ENCODE assay signal across 8 mouse cellular contexts in the genomic region with DNA sequence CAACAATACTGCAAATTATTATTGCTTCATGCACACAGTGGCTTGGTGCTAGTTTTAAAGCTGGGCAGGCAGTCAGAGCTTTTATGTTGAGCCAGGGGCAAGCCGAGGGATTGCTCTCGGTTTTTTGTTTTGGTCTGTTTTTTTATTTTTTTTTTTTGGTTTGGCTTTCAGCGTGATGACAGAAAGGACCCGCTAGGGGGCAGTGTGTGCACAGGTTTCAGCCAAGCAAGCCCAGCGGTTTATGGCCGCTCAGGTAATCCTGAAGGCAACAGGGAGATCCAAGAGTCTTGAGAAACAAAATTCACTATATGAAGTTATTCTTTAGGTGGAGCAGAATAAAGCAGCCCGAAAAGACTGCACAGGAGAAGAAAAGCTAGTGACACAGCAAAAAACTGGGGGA.
A peak's percentile ranks its signal among the peaks of the same experiment; 100 is the strongest.
DNase-seq lines count a peak whose midpoint lies in the region; ATAC-seq lines count a peak whose summit lies in the region.

No protein-coding gene starts in this region.

- DNase-seq in heart, adult 11 months, result peak; percentile 88
- DNase-seq in heart, embryonic 10.5 days (ENCODE audit: low spot score), result no peak
- DNase-seq in cerebellum, adult 9-11 months, result peak; percentile 29
- peak; percentile 8 to 28 for DNase-seq in gastrocnemius, adult 8-10 months (ENCODE audit: low spot score in 2 of 2)
- peak; percentile 82 for DNase-seq in hindlimb bud, embryonic 11.5 days (ENCODE audit: extremely low spot score, low read depth, low spot score)
- peak; percentile 40 to 57 for DNase-seq in left cerebral cortex, postnatal 36 days (ENCODE audit: low spot score in 2 of 2)
- DNase-seq in midbrain, embryonic 11.5 days (ENCODE audit: low spot score, missing footprints), result peak; percentile 94

- no peaks in the 10 kb centered on the region for H3K9me3 ChIP-seq in heart, embryonic 10.5 days
- H3K9me3 ChIP-seq in midbrain, embryonic 11.5 days (ENCODE audit: control insufficient read depth, low read length), result no peaks in the 10 kb centered on the region
- H3K9me3 ChIP-seq in stomach, embryonic 14.5 days (ENCODE audit: control insufficient read depth, low read depth, low read length), result no peaks in the 10 kb centered on the region

- peak overlapping the region; percentile 16; the same call in 1 of the 2 replicates for H3K4me2 ChIP-seq in midbrain, embryonic 11.5 days
- H3K4me2 ChIP-seq in stomach, embryonic 14.5 days (replicated peaks; ENCODE audit: low read depth, low read length), result peak overlapping the region; percentile 21; the same call in 1 of the 2 replicates

- no peak overlapping the region for H3K9ac ChIP-seq in midbrain, embryonic 11.5 days (ENCODE audit: low read length)
- no peak overlapping the region for H3K9ac ChIP-seq in stomach, embryonic 14.5 days (replicated peaks; ENCODE audit: low read depth, low read length)

- intact Hi-C loops in left cerebral cortex, postnatal 36 days (cut with DNase I), result loop anchor here (1.0 to 5.0 kb wide), 5 partner anchors 80 to 1320 kb away; no protein-coding TSS in a partner anchor

- H3K4me1 ChIP-seq in heart, embryonic 10.5 days, result peaks cover 19% of the 10 kb centered on the region; the same call in 1 of the 2 replicates
- no peaks in the 10 kb centered on the region for H3K4me1 ChIP-seq in midbrain, embryonic 11.5 days (ENCODE audit: control insufficient read depth, insufficient read depth, low read length)
- H3K4me1 ChIP-seq in stomach, embryonic 14.5 days (ENCODE audit: control insufficient read depth, insufficient read depth, low read length), result peaks cover 18% of the 10 kb centered on the region

- WGBS in heart, embryonic 10.5 days, result 2% methylated on average over 7 of the region's 7 CpGs
- WGBS in midbrain, embryonic 11.5 days, result 5% methylated on average over 7 of the region's 7 CpGs
- 4% methylated on average over 7 of the region's 7 CpGs for WGBS in stomach, embryonic 14.5 days

- peaks cover 6% of the 10 kb centered on the region for H3K27me3 ChIP-seq in heart, embryonic 10.5 days (ENCODE audit: insufficient read depth, poor library complexity, severe bottlenecking)
- H3K27me3 ChIP-seq in midbrain, embryonic 11.5 days (ENCODE audit: control insufficient read depth, insufficient read depth, low read length), result no peaks in the 10 kb centered on the region
- no peaks in the 10 kb centered on the region for H3K27me3 ChIP-seq in stomach, embryonic 14.5 days (ENCODE audit: control insufficient read depth, insufficient read depth, low read length)

- H3K4me3 ChIP-seq in heart, embryonic 10.5 days, result no peak overlapping the region
- no peak overlapping the region for H3K4me3 ChIP-seq in midbrain, embryonic 11.5 days (ENCODE audit: low read depth, low read length)
- H3K4me3 ChIP-seq in stomach, embryonic 14.5 days (ENCODE audit: low read depth, low read length), result no peak overlapping the region

- no peak for ATAC-seq in midbrain, embryonic 11.5 days (ENCODE audit: low FRiP score)
- ATAC-seq in stomach, embryonic 14.5 days (ENCODE audit: insufficient number of reproducible peaks, insufficient read depth, low FRiP score, low read depth), result no peak

- H3K36me3 ChIP-seq in heart, embryonic 10.5 days, result no peaks in the 10 kb centered on the region
- no peaks in the 10 kb centered on the region for H3K36me3 ChIP-seq in midbrain, embryonic 11.5 days (ENCODE audit: control insufficient read depth, insufficient read depth, low read length)
- no peaks in the 10 kb centered on the region for H3K36me3 ChIP-seq in stomach, embryonic 14.5 days (ENCODE audit: control insufficient read depth, insufficient read depth, low read length)

- H3K27ac ChIP-seq in heart, embryonic 10.5 days, result no peak overlapping the region
- H3K27ac ChIP-seq in midbrain, embryonic 11.5 days (ENCODE audit: low read depth, low read length), result no peak overlapping the region
- no peak overlapping the region for H3K27ac ChIP-seq in stomach, embryonic 14.5 days (ENCODE audit: low read length)
